Mouse (Mus musculus) T-cell, adult 66 days (primary cell): ENCODE results near the gene Ankrd34c. TPM values are rescaled to one million over a fixed set of nuclear protein-coding genes. Genes with fewer than 3 reads are reported as not detected.

Experiments
- total RNA-seq, 2 experiments: library from RNA; stranded (reverse); gene quantifications; 3 replicates in 1 of 2; 4 replicates in 1 of 2; pipeline ENCODE4 v1.2.4; 2023

Gene Ankrd34c
- total RNA-seq: not detected

DNA sequence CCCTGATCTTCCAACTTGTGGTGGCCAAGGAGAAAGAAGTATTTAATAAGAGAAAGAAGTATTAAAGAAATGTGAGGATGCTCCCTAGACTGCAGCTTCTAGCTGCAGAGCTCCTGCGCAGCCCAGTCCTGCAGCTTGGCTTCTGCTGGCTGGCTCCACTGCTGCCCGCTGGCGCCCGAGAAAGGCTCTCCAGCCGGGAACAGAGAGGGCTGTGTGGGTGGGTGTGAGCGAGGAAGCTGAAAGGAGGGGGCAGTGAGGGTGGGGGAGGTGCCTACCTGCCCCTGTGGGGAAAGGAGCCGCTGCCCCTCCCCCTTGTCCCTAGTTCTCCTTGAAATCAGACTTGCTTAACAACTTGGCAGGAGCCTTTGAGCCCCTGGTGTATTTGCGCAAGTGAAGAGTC, at the start of gene Ankrd34c:
Ankrd34c (minus strand) TSS at position 181 of the 400 bp plus-strand sequence.

DNA sequence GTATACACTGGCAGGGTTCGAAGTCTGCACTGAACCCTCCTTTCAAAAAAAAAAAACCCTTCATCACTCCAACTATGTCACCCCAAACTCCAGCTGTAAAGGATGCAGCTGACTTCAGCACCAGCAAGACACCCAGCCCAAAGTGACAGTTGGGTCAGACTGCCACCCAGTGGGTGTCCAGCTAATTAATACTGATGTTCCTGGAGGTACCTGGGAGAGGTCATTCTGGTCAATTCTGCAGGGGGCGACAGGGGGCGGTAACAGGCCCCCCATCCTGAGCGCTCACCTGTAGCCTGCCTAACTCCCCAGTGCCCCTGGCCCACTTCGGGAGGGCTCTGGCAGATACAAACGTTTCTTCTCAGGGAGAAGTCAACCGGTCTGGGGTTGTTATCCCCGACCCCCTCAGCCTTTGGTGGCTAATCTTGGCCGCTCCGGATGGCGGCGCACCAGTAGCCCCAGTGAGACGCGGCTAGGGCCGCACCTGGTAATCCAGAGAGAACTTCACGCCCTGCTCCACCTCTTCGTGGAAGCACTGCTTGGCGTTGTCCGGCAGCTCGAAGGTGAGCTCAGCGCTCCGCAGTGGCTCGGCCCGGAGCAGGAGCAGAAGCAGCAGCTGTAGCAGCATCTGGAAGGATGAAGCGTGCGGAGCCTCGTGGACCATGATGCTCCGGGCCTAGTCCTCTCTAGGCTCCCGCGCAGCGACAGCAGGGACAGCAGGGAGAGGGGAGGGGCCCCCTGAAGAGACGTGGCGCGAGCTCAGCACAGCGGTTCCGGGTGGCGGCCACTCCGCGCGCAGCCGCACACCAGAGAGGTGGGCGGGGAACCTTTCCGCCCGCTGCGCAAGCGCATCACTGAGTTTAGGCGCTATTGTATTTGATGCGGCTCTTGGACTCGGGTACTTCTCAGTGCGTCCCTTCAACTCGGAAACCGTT, 33.7 kb downstream of the Ankrd34c start, which contains the start of gene Tmed3:
Tmed3 (minus strand) TSS at position 804 of the 932 bp plus-strand sequence.

Other genes with a start within 250 kb of the Ankrd34c start
- not detected for gene Minar1, start 115.3 kb downstream of the Ankrd34c start, total RNA-seq
- 10 to 100 TPM; 25.1 to 31.4 TPM for gene Tmed3, start 33.4 kb downstream of the Ankrd34c start, total RNA-seq
- not detected for gene Rasgrf1, start 171.4 kb upstream of the Ankrd34c start, total RNA-seq